Mouse (Mus musculus) midbrain, embryonic 12.5 days (tissue): ENCODE measurements around the gene Ccdc88a. TPM values are rescaled to one million over a fixed set of nuclear protein-coding genes. Genes with fewer than 3 reads are reported as not detected.
A peak's percentile ranks its signal among the peaks of the same experiment; 100 is the strongest.

Source experiments
- ATAC-seq: fragments of 200-750 bp; cut with Nextera tagmentation; 2 replicates; pipeline ENCODE4 v1.8.0; 2017; ENCODE audit warnings: low read depth, moderate TSS enrichment, moderate library complexity; ENCODE audit not compliant: low FRiP score
- H3K27ac ChIP-seq: fragments of 300-500 bp; sonication (generic); replicated peaks from 2 replicates; pipeline ENCODE4 v1.5.1; 2016; ENCODE audit warnings: mild to moderate bottlenecking
- H3K27me3 ChIP-seq: fragments of 300-500 bp; sonication (generic); 2 replicates; pipeline ENCODE4 v1.6.1; 2016; ENCODE audit warnings: mild to moderate bottlenecking
- H3K36me3 ChIP-seq: fragments of 300-500 bp; sonication (generic); 2 replicates; pipeline ENCODE4 v1.6.1; 2016
- H3K4me1 ChIP-seq: fragments of 300-500 bp; sonication (generic); 2 replicates; pipeline ENCODE4 v1.6.1; 2016
- H3K4me2 ChIP-seq: fragments of 300-500 bp; sonication (generic); replicated peaks from 2 replicates; pipeline ENCODE4 v1.6.1; 2016; ENCODE audit warnings: mild to moderate bottlenecking, moderate library complexity
- H3K4me3 ChIP-seq: fragments of 300-500 bp; sonication (generic); 2 replicates; pipeline ENCODE4 v1.5.1; 2016; ENCODE audit warnings: mild to moderate bottlenecking
- H3K9ac ChIP-seq: fragments of 300-500 bp; sonication (generic); replicated peaks from 2 replicates; pipeline ENCODE4 v1.6.1; 2016; ENCODE audit warnings: mild to moderate bottlenecking, moderate library complexity
- H3K9me3 ChIP-seq: fragments of 300-500 bp; sonication (generic); 2 replicates; pipeline ENCODE4 v1.6.1; 2016; ENCODE audit warnings: mild to moderate bottlenecking
- WGBS: fragments of 180-500 bp; shearing (Covaris S2); methylation state at CpG from one replicate; pipeline ENCODE4 v1.1.7; 2016; 5-methylcytosine and 5-hydroxymethylcytosine counted together
- polyA plus RNA-seq: library from polyadenylated mRNA; unstranded; fragments of >200 nt; fragmentation: Nextera tagmentation; extraction: Ambion mirVana; gene quantifications from 2 replicates; pipeline ENCODE4 v1.2.1, GENCODE M21; 2016

The Ccdc88a gene
- polyA plus RNA-seq, 1 experiment from 2014 or later: 76.4 TPM

DNA sequence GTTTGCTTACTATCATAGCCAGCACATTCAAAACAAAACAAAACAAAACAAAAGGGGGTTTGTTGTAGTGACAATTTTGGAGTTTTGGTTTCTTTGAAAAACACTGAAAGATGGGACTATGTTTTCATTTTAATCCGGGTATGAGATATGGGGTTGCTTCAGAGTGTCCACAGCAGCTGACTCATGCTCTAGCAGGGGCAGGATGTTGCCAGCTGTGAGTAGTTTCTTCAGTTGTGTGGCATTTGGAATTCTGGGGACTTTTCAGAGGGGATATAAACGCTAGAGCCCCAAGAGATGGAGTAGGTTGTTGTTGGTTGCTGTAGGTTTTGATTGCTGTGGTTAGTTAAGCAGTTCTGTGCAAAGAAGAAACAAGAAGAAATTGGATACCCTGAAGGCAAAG lies 10.0 kb downstream of the Ccdc88a start:
- 66% methylated on average over 2 of the region's 2 CpGs for WGBS
- H3K4me3 ChIP-seq: no peak overlapping the region
- H3K27me3 ChIP-seq: no peaks in the 10 kb centered on the region
- no peaks in the 10 kb centered on the region for H3K4me1 ChIP-seq
- no peaks in the 10 kb centered on the region for H3K36me3 ChIP-seq
- H3K27ac ChIP-seq: no peak overlapping the region
- H3K9me3 ChIP-seq: no peaks in the 10 kb centered on the region
- H3K4me2 ChIP-seq: no peak overlapping the region
- ATAC-seq: no peak
- H3K9ac ChIP-seq: no peak overlapping the region

- ATAC-seq: no peak
- Histone ChIP-seq H3K4me2 (no peak overlapping the region), H3K9me3 (no peaks in the 10 kb centered on the region), H3K9ac (no peak overlapping the region), H3K27me3 (no peaks in the 10 kb centered on the region), H3K4me3 (no peak overlapping the region), H3K4me1 (no peaks in the 10 kb centered on the region), H3K36me3 (no peaks in the 10 kb centered on the region), H3K27ac (no peak overlapping the region)
- WGBS: 100% methylated on average over 1 of the region's 1 CpGs
These were observed 10.5 kb downstream of the Ccdc88a start for GRCm38 (mm10) chr11:29384001-29384400.

DNA sequence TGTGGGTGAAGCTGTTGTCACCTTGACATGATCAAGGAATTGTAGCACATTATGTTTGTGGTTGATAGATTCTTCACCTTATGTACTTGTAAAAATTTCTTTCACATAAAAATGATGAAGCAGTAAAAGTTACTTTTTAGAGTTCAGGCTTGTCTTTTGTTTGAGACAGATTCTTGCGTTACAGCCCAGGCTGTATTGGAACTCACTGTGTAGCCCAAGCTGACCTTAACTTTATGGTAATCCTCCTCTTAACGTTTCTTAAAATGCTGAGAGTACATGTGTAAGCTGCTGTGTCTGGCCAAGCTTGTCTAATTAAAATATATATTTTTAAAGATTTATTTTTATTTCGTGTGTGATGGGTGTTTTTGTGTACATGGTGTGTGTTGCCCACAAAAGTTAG lies 11.2 kb downstream of the Ccdc88a start:
- Histone ChIP-seq H3K27me3 (no peaks in the 10 kb centered on the region), H3K4me3 (no peak overlapping the region), H3K36me3 (no peaks in the 10 kb centered on the region), H3K4me1 (no peaks in the 10 kb centered on the region), H3K9ac (no peak overlapping the region), H3K9me3 (no peaks in the 10 kb centered on the region), H3K27ac (no peak overlapping the region), H3K4me2 (no peak overlapping the region)
- 76% methylated on average over 3 of the region's 3 CpGs for WGBS
- no peak for ATAC-seq

DNA sequence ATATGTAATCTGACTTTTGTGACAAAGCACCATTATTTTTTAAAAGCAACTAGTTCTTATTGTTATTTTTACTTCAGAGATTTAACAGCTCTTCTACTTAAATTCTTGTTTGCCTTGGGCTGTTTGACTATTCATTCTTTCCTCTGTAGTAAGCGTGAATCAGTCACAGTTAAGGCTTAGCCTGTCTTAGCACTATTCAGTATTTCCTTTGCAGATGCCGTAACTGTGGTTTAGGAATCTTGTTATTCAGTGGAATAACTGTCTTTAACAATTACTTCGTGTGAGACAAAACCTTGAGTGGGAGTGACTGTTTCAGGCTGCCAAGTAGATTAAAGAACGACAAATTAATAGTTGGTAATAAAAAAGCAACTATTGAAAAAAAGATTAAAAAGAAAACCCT lies 16.5 kb downstream of the Ccdc88a start:
- H3K27me3 ChIP-seq: no peaks in the 10 kb centered on the region
- H3K4me1 ChIP-seq: no peaks in the 10 kb centered on the region
- H3K36me3 ChIP-seq: no peaks in the 10 kb centered on the region
- no peaks in the 10 kb centered on the region for H3K9me3 ChIP-seq
- ATAC-seq: peak; percentile 27; the same call in 1 of the 2 replicates
- H3K27ac ChIP-seq: no peak overlapping the region
- H3K9ac ChIP-seq: no peak overlapping the region
- H3K4me2 ChIP-seq: no peak overlapping the region
- H3K4me3 ChIP-seq: no peak overlapping the region
- 37% methylated on average over 4 of the region's 4 CpGs for WGBS

- Histone ChIP-seq H3K4me1 (no peaks in the 10 kb centered on the region), H3K36me3 (no peaks in the 10 kb centered on the region), H3K4me3 (no peak overlapping the region), H3K27me3 (no peaks in the 10 kb centered on the region), H3K9me3 (no peaks in the 10 kb centered on the region), H3K4me2 (no peak overlapping the region), H3K27ac (no peak overlapping the region), H3K9ac (no peak overlapping the region)
- ATAC-seq: no peak
- WGBS: 98% methylated on average over 3 of the region's 3 CpGs
These were observed 21.8 kb downstream of the Ccdc88a start for GRCm38 (mm10) chr11:29395135-29395746.

GRCm38 (mm10) chr11:29400374-29400773 lies 26.9 kb downstream of the Ccdc88a start:
- H3K36me3 ChIP-seq: 0 out of 2 replicates have a peak, but pooled peaks cover 2% of the 10 kb centered on the region
- no peak for ATAC-seq
- H3K9ac ChIP-seq: no peak overlapping the region
- no peak overlapping the region for H3K27ac ChIP-seq
- 88% methylated on average over 2 of the region's 2 CpGs for WGBS
- H3K4me1 ChIP-seq: no peaks in the 10 kb centered on the region
- no peak overlapping the region for H3K4me2 ChIP-seq
- no peaks in the 10 kb centered on the region for H3K27me3 ChIP-seq
- no peak overlapping the region for H3K4me3 ChIP-seq
- H3K9me3 ChIP-seq: no peaks in the 10 kb centered on the region

GRCm38 (mm10) chr11:29406292-29406691 lies 32.8 kb downstream of the Ccdc88a start:
- Histone ChIP-seq H3K4me2 (no peak overlapping the region), H3K9ac (no peak overlapping the region), H3K36me3 (peaks cover 2% of the 10 kb centered on the region; the same call in 1 of the 2 replicates), H3K27ac (no peak overlapping the region), H3K27me3 (no peaks in the 10 kb centered on the region), H3K4me1 (no peaks in the 10 kb centered on the region), H3K9me3 (no peaks in the 10 kb centered on the region), H3K4me3 (no peak overlapping the region)
- no peak for ATAC-seq

GRCm38 (mm10) chr11:29423496-29423895 lies 50.0 kb downstream of the Ccdc88a start:
- Histone ChIP-seq H3K4me1 (no peaks in the 10 kb centered on the region), H3K36me3 (0 out of 2 replicates have a peak, but pooled peaks cover 2% of the 10 kb centered on the region), H3K27me3 (no peaks in the 10 kb centered on the region), H3K9me3 (no peaks in the 10 kb centered on the region), H3K9ac (no peak overlapping the region), H3K4me3 (no peak overlapping the region), H3K27ac (no peak overlapping the region), H3K4me2 (no peak overlapping the region)
- no peak for ATAC-seq
- 96% methylated on average over 3 of the region's 3 CpGs for whole genome bisulfite sequencing

- H3K9me3 ChIP-seq: no peaks in the 10 kb centered on the region
- H3K9ac ChIP-seq: no peak overlapping the region
- H3K27ac ChIP-seq: no peak overlapping the region
- peaks cover 22% of the 10 kb centered on the region for H3K36me3 ChIP-seq
- no peak for ATAC-seq
- H3K4me1 ChIP-seq: no peaks in the 10 kb centered on the region
- WGBS: 90% methylated on average over 3 of the region's 3 CpGs
- H3K4me2 ChIP-seq: no peak overlapping the region
- no peaks in the 10 kb centered on the region for H3K27me3 ChIP-seq
- no peak overlapping the region for H3K4me3 ChIP-seq
These were observed 55.3 kb downstream of the Ccdc88a start for GRCm38 (mm10) chr11:29428774-29429173.

GRCm38 (mm10) chr11:29431011-29431410 lies 57.6 kb downstream of the Ccdc88a start:
- no peak overlapping the region for H3K4me3 ChIP-seq
- WGBS: 100% methylated on average over 1 of the region's 1 CpGs
- H3K4me1 ChIP-seq: no peaks in the 10 kb centered on the region
- no peak overlapping the region for H3K4me2 ChIP-seq
- peaks cover 20% of the 10 kb centered on the region for H3K36me3 ChIP-seq
- no peak overlapping the region for H3K9ac ChIP-seq
- H3K27me3 ChIP-seq: no peaks in the 10 kb centered on the region
- H3K27ac ChIP-seq: no peak overlapping the region
- no peak for ATAC-seq
- no peaks in the 10 kb centered on the region for H3K9me3 ChIP-seq

- Histone ChIP-seq H3K27ac (no peak overlapping the region), H3K4me3 (no peak overlapping the region), H3K4me2 (no peak overlapping the region), H3K36me3 (peaks cover 10% of the 10 kb centered on the region), H3K4me1 (no peaks in the 10 kb centered on the region), H3K9me3 (no peaks in the 10 kb centered on the region), H3K27me3 (no peaks in the 10 kb centered on the region), H3K9ac (no peak overlapping the region)
- ATAC-seq: no peak
- WGBS: 79% methylated on average over 2 of the region's 2 CpGs
These were observed 75.3 kb downstream of the Ccdc88a start for GRCm38 (mm10) chr11:29448741-29449140.

- Histone ChIP-seq H3K4me2 (no peak overlapping the region), H3K27me3 (no peaks in the 10 kb centered on the region), H3K9me3 (no peaks in the 10 kb centered on the region), H3K27ac (no peak overlapping the region), H3K36me3 (peaks cover 36% of the 10 kb centered on the region), H3K9ac (no peak overlapping the region), H3K4me1 (no peaks in the 10 kb centered on the region), H3K4me3 (no peak overlapping the region)
- no peak for ATAC-seq
These were observed 101.2 kb downstream of the Ccdc88a start for GRCm38 (mm10) chr11:29474676-29475075.

DNA sequence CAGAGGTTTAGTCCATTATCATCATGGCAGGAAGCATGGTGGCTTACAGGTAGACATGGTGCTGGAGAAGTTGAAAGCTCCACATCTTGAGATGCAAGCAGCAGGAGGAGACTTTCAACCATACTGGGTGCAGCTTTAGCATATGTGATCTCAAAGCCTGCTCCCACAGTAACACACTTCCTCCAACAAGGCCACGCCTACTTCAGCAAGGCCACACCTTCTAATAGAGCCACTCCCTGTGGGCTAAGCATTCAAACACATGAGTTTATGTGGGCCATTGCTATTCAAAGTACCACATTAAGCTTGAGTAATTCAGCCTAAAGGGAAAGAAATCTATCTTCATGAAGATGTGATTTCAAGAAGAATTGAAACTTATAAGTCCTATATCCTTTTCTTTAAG lies 119.7 kb downstream of the Ccdc88a start:
- WGBS: 89% methylated on average over 1 of the region's 1 CpGs
- H3K4me3 ChIP-seq: no peak overlapping the region
- no peaks in the 10 kb centered on the region for H3K27me3 ChIP-seq
- H3K4me1 ChIP-seq: no peaks in the 10 kb centered on the region
- ATAC-seq: no peak
- no peak overlapping the region for H3K27ac ChIP-seq
- no peak overlapping the region for H3K9ac ChIP-seq
- no peaks in the 10 kb centered on the region for H3K9me3 ChIP-seq
- no peak overlapping the region for H3K4me2 ChIP-seq
- peaks cover 20% of the 10 kb centered on the region for H3K36me3 ChIP-seq
